Mouse (Mus musculus): Measurements from ENCODE around the gene Thada.

- TF ChIP-seq EP300 (IDR thresholded peaks at IDR 0.05; ENCODE audit: insufficient read depth, low read depth, low read length) = no peak
- TF ChIP-seq POLR2A (IDR thresholded peaks at IDR 0.05; ENCODE audit: insufficient read depth, low read depth, low read length) = no peak
- TF ChIP-seq CTCF (IDR thresholded peaks at IDR 0.05) = no peak
Measured at GRCm38 (mm10) chr17:84189127-84189854, 276.7 kb downstream of the Thada start.

Measured in heart, adult 2 months (tissue).